Mouse (Mus musculus): ENCODE data around the gene Schip1.
A peak's percentile ranks its signal among the peaks of the same experiment; 100 is the strongest.

The Schip1 gene

GRCm38 (mm10) chr3:68583031-68583693 lies 518.6 kb downstream of the Schip1 start:
- DNase-seq (ENCODE audit: low read depth, low spot score): no peak

GRCm38 (mm10) chr3:68583771-68584511 lies 519.3 kb downstream of the Schip1 start:
- DNase-seq (ENCODE audit: low read depth, low spot score): no peak

GRCm38 (mm10) chr3:68585213-68585612 lies 520.6 kb downstream of the Schip1 start:
- no peak for DNase-seq (ENCODE audit: low read depth, low spot score)

GRCm38 (mm10) chr3:68586646-68587064 lies 522.1 kb downstream of the Schip1 start:
- DNase-seq (ENCODE audit: low read depth, low spot score): no peak

GRCm38 (mm10) chr3:68587567-68588245 lies 523.1 kb downstream of the Schip1 start:
- DNase-seq (ENCODE audit: low read depth, low spot score): no peak

GRCm38 (mm10) chr3:68589220-68589840 lies 524.7 kb downstream of the Schip1 start:
- DNase-seq (ENCODE audit: low read depth, low spot score): no peak

- DNase-seq (ENCODE audit: low read depth, low spot score): peak; percentile 29
Measured at GRCm38 (mm10) chr3:68590436-68590835, 525.8 kb downstream of the Schip1 start.

GRCm38 (mm10) chr3:68592575-68592974 lies 528.0 kb downstream of the Schip1 start:
- DNase-seq (ENCODE audit: low read depth, low spot score): no peak

- DNase-seq (ENCODE audit: low read depth, low spot score): no peak
Measured at GRCm38 (mm10) chr3:68593073-68593867, 528.7 kb downstream of the Schip1 start.

GRCm38 (mm10) chr3:68595316-68595925 lies 530.8 kb downstream of the Schip1 start:
- DNase-seq (ENCODE audit: low read depth, low spot score): no peak

GRCm38 (mm10) chr3:68596938-68597337 lies 532.3 kb downstream of the Schip1 start:
- DNase-seq (ENCODE audit: low read depth, low spot score): no peak

- DNase-seq (ENCODE audit: low read depth, low spot score): no peak
Measured at GRCm38 (mm10) chr3:68602891-68603290, 538.3 kb downstream of the Schip1 start.

- DNase-seq (ENCODE audit: low read depth, low spot score): no peak
Measured at GRCm38 (mm10) chr3:68604467-68604866, 539.9 kb downstream of the Schip1 start.

GRCm38 (mm10) chr3:68604962-68605361 lies 540.4 kb downstream of the Schip1 start:
- no peak for DNase-seq (ENCODE audit: low read depth, low spot score)

GRCm38 (mm10) chr3:68605942-68606603 lies 541.5 kb downstream of the Schip1 start:
- DNase-seq (ENCODE audit: low read depth, low spot score): no peak

GRCm38 (mm10) chr3:68606730-68607129 lies 542.1 kb downstream of the Schip1 start:
- DNase-seq (ENCODE audit: low read depth, low spot score): no peak

GRCm38 (mm10) chr3:68607336-68607735 lies 542.7 kb downstream of the Schip1 start:
- no peak for DNase-seq (ENCODE audit: low read depth, low spot score)

- DNase-seq (ENCODE audit: low read depth, low spot score): no peak
Measured at GRCm38 (mm10) chr3:68608848-68609497, 544.4 kb downstream of the Schip1 start.

GRCm38 (mm10) chr3:68610011-68610410 lies 545.4 kb downstream of the Schip1 start:
- DNase-seq (ENCODE audit: low read depth, low spot score): no peak
